Mouse (Mus musculus) testis, adult 2 months (tissue): ENCODE measurements around the gene Dock9. TPM values are rescaled to one million over a fixed set of nuclear protein-coding genes. Genes with fewer than 3 reads are reported as not detected.

Experiments
- H3K27ac ChIP-seq: fragments of 200-500 bp; 2 replicates; pipeline ENCODE4 v1.5.1; 2012; ENCODE audit warnings: low read depth, low read length; ENCODE audit not compliant: control insufficient read depth, insufficient read depth
- H3K27me3 ChIP-seq: fragments of 200-500 bp; 2 replicates; pipeline ENCODE4 v1.6.1; 2012; ENCODE audit warnings: mild to moderate bottlenecking, low read length, moderate library complexity; ENCODE audit not compliant: control insufficient read depth, insufficient read depth
- H3K36me3 ChIP-seq: fragments of 200-500 bp; 2 replicates; pipeline ENCODE4 v1.6.1; 2012; ENCODE audit warnings: mild to moderate bottlenecking, low read length; ENCODE audit not compliant: control insufficient read depth, insufficient read depth
- H3K4me1 ChIP-seq: fragments of 200-500 bp; 2 replicates; pipeline ENCODE4 v1.6.1; 2012; ENCODE audit warnings: low read length; ENCODE audit not compliant: control insufficient read depth, insufficient read depth
- H3K4me3 ChIP-seq: fragments of 200-500 bp; 2 replicates; pipeline ENCODE4 v1.5.1; 2012; ENCODE audit warnings: low read depth, mild to moderate bottlenecking, low read length, moderate library complexity, mixed read lengths; ENCODE audit not compliant: control insufficient read depth
- CTCF ChIP-seq: fragments of 200-500 bp; IDR thresholded peaks from 2 replicates; pipeline ENCODE4 v1.5.1; 2012; ENCODE audit warnings: low read depth, mild to moderate bottlenecking, inconsistent platforms, low read length, moderate library complexity; ENCODE audit not compliant: control insufficient read depth, insufficient read depth, insufficient replicate concordance
- POLR2A ChIP-seq: fragments of 200-500 bp; IDR thresholded peaks from 2 replicates; pipeline ENCODE4 v1.6.1; 2012; ENCODE audit warnings: low read depth, mild to moderate bottlenecking, inconsistent platforms, low read length, moderate library complexity; ENCODE audit not compliant: control insufficient read depth
- polyA plus RNA-seq: library from polyadenylated mRNA; depleted of rRNA; stranded (reverse); fragments of >200 nt; gene quantifications from 2 replicates; pipeline ENCODE4 v1.2.3, GENCODE M21; 2012

The Dock9 gene
- polyA plus RNA-seq, 1 experiment = 4.6 TPM

DNA sequence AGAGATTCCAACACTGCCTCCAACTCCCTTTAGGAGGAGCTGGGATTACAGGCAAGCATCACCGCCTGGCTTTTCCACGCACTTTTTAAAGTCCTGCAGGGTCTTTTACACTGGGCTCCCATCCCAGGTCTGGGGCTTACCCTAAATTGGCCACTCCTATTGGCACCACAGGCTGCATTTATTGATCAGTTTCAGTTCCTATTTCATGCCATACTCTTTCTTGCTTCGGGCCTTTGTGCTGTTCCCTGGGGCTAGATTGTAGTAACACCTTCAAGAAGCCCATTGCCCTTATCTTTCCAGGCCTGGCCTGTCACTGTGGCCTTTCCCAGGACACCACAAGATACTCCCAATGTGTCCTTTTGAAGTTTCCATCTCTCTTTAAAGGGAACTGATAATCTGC is 18.0 kb downstream of the Dock9 start:
- Histone ChIP-seq H3K36me3 (no peaks in the 10 kb centered on the region), H3K4me3 (no peak overlapping the region), H3K27ac (no peak overlapping the region), H3K4me1 (no peaks in the 10 kb centered on the region), H3K27me3 (no peaks in the 10 kb centered on the region)
- TF ChIP-seq CTCF (no peak), POLR2A (no peak)

DNA sequence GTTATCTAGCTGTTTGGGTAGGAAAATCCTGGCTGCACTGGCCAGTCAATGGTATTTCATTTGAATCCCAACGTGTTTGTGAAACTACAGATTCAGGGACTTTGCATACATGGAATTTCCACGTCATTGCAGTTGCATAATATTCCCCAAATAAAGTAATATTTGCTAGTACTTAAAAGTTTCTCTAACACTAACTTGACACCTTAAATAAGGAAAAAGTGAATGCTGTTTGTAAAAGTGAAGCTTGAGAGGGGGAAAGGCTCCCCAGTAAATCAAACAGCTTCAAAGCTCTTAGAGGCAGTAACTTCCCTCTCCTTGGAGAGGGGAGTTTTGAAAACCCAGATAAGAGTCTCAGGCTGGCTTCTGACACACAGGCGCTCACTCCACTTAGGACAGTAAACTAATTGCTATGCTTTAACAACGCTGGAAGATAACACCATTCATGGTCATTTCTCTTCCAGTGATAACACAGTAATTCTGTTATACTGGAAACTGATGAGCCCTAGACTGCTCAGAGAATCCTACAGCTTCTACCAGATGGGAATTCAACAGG is 20.3 kb downstream of the Dock9 start:
- TF ChIP-seq CTCF (no peak), POLR2A (no peak)
- no peak overlapping the region for H3K27ac ChIP-seq

DNA sequence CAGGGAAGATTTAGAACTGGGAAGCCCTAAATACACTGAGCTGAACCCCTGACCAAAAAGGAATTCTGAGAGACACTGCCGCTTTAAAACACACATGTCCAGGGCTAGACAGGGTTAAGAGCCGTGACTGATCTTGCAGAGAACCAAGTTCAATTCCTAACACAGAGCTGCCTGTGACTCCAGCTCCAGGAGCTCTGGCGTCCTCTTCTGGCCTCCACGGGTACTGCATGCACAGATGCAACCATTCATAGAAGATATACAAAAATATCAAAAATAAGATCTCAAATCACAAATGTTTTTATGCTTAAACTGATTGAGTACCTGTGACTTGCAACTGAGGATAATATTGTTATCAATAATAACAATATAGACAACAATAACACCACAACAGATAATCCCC is 20.9 kb downstream of the Dock9 start:
- Histone ChIP-seq H3K36me3 (no peaks in the 10 kb centered on the region), H3K27ac (no peak overlapping the region), H3K4me1 (no peaks in the 10 kb centered on the region), H3K4me3 (no peak overlapping the region), H3K27me3 (no peaks in the 10 kb centered on the region)
- TF ChIP-seq POLR2A = no peak
- peak; percentile 80; the same call in 1 of the 2 replicates for TF ChIP-seq CTCF

More for the DNA sequence above, 20.3 kb downstream of the Dock9 start:
- H3K4me3 ChIP-seq = no peak overlapping the region
- no peaks in the 10 kb centered on the region for H3K36me3 ChIP-seq
- H3K4me1 ChIP-seq = no peaks in the 10 kb centered on the region
- H3K27me3 ChIP-seq = no peaks in the 10 kb centered on the region

DNA sequence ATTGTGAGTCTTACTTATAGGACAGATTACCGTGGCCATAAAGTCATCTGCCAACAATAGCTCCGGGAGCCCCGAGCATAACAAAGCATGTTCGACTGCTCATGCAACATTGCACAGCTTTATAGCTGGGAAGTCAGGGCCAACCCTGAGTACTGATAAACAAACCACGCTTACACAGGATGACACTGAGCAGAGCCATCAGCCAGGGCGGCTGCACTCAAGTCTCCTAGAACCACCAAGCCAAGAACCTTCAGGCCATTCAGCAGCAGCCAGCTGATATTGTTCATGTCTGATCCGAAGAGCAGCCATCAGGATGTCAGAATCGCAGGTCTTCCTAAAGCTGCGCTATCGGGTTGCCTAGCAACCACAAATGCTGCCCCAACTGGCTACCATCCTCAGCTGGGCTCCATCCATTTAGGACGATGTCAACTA is 35.6 kb downstream of the Dock9 start:
- TF ChIP-seq POLR2A = no peak
- TF ChIP-seq CTCF = no peak
- no peaks in the 10 kb centered on the region for H3K27me3 ChIP-seq
- H3K4me3 ChIP-seq = peak overlapping the region; percentile 31
- H3K4me1 ChIP-seq = peaks cover 3% of the 10 kb centered on the region; the same call in 1 of the 2 replicates
- H3K36me3 ChIP-seq = no peaks in the 10 kb centered on the region
- no peak overlapping the region for H3K27ac ChIP-seq

DNA sequence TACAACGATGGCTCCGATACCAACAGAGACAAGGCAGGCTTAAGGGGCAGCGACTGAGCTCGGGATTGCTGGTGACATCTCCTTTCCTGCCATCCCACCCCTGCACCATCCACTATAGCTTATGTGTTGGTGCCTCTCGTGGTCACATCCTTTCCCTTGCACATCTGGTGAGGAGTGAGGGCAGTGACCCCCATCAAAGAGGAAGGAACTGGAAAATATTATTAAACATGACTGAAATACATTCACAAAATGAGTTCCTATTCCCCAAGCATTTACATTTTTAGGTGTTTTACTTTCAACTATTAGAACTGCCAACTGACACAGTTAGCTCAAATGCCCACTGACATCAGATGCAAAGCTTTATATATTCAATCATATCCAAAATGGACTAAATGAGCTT is 37.2 kb downstream of the Dock9 start:
- Histone ChIP-seq H3K36me3 (no peaks in the 10 kb centered on the region), H3K27ac (no peak overlapping the region), H3K4me1 (peaks cover 3% of the 10 kb centered on the region; the same call in 1 of the 2 replicates), H3K4me3 (no peak overlapping the region), H3K27me3 (no peaks in the 10 kb centered on the region)
- TF ChIP-seq CTCF (no peak), POLR2A (no peak)

DNA sequence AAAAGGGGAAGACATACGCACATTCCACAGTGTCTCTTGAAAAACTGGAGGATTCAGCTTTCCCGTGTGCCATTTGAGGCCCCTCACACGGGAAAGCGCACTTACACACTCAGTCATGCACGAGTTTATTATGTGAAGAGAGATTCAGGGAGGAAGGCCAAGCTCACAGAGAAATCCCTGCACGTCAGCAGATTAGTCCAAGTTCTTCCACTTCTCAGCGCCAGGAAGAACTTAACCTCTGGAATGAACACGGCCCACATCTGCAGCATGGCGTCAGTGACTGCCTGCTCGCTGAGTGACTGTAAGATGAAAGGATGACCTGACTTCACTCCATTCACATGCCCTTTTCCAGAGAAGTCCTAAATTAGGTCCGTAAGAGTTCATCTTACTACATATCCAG is 43.5 kb downstream of the Dock9 start:
- TF ChIP-seq CTCF = no peak
- TF ChIP-seq POLR2A = no peak
- Histone ChIP-seq H3K27me3 (no peaks in the 10 kb centered on the region), H3K36me3 (no peaks in the 10 kb centered on the region), H3K4me1 (no peaks in the 10 kb centered on the region), H3K4me3 (no peak overlapping the region), H3K27ac (no peak overlapping the region)

DNA sequence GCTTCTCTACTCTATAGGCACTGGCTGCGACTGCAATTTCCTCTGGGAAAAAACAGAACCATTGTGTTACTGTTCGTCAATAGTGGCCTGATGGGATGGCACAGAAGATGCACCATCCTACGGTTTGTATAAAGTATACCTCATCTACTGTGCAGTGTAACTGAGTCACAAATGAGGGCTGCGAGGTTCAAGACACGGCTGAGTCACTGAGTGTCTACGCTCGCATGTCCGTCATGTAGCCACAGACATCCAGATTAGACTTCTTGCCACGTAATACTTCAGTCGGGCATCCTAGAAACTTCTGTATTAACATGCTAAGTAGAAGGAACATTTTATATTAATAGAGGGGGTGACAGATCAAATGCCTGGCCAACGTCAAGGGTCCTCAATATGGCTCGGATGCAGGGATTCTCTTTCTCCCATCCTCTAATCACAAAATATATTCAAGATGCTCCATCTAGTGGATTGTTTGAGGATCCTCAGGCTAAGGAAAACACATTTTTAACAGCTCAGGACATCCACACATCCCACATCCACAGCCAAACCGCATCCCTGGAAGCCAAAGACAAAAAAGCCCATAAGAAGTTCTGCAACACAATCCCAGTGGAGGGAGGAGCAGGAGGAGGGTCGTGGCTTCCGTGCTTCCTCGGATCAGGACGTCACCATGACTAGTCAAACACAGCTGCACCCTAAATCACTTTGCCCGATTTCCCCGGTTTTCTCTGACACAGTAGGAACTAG is 44.8 kb downstream of the Dock9 start:
- no peaks in the 10 kb centered on the region for H3K4me1 ChIP-seq
- H3K4me3 ChIP-seq = no peak overlapping the region
- no peak for TF ChIP-seq POLR2A
- no peak for TF ChIP-seq CTCF
- H3K36me3 ChIP-seq = no peaks in the 10 kb centered on the region
- H3K27me3 ChIP-seq = no peaks in the 10 kb centered on the region
- H3K27ac ChIP-seq = no peak overlapping the region
